In the genomic region with DNA sequence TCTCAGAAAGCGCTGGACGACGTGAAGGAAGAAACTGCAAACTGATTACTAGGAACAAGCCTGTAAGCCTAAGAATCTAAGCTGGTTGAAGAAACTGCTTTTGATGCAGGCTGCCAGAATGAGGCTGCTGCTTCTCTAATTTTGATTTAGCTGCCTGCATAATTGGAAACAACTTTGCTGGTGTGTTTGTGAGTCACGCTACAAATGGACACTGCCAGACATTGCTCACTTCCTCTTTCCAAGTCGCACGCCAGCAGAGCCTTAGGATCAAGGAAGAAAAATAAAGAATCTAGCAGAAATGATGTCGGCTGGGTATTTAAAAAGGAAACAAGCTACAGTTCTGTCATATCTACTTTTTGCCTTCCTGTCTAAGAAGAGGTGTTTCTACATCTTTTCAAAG, we compare ENCODE assay signal across 14 mouse cellular contexts.
DNase-seq lines count a peak whose midpoint lies in the region; TF ChIP-seq lines count a peak whose summit lies in the region.
"Had no signal": no experiment of that assay in that cellular context is flagged by ENCODE, and none has a peak within 500 bp of the region (broad histone marks: within the 10 kb centered on the region; RNA-seq: fewer than 3 reads in every experiment).

No protein-coding gene starts in this region.

- DNase-seq in gastrocnemius, adult 18-20 months (ENCODE audit: low spot score) = peak; percentile 0
- no peak for DNase-seq in gastrocnemius, postnatal 36 days
- DNase-seq in left cerebral cortex, postnatal 25 days (ENCODE audit: low spot score in 2 of 2) = peak; percentile 4 to 66
- no peak for DNase-seq in left cerebral cortex, adult 2 months (ENCODE audit: extremely low spot score in 1 of 2, low spot score in 2 of 2)
- DNase-seq in 416B (ENCODE audit: low read depth) = peak; percentile 0
- DNase-seq in brain, adult 2 months (ENCODE audit: low read depth, low spot score) = peak; percentile 51
- DNase-seq in layer of hippocampus, postnatal 14 days (ENCODE audit: low spot score in 2 of 2) = no peak
- no peak for DNase-seq in hindbrain, embryonic 10.5 days (ENCODE audit: low spot score)
- DNase-seq: cerebellum, adult 11-12 months; kidney, postnatal 25 days; midbrain, embryonic 14.5 days had no signal

- no peaks in the 10 kb centered on the region for H3K9me3 ChIP-seq in hindbrain, embryonic 10.5 days
- H3K9me3 ChIP-seq: limb, embryonic 10.5 days; neural tube, embryonic 12.5 days had no signal

- no peak overlapping the region for H3K27ac ChIP-seq in left cerebral cortex, adult 2 months
- H3K27ac ChIP-seq in hindbrain, embryonic 10.5 days = no peak overlapping the region
- H3K27ac ChIP-seq: heart, adult 2 months; limb, embryonic 10.5 days; neural tube, embryonic 12.5 days had no signal

- no peak overlapping the region for H3K4me3 ChIP-seq in left cerebral cortex, adult 2 months
- no peak overlapping the region for H3K4me3 ChIP-seq in hindbrain, embryonic 10.5 days
- H3K4me3 ChIP-seq: heart, adult 2 months; limb, embryonic 10.5 days; neural tube, embryonic 12.5 days had no signal

- H3K27me3 ChIP-seq in hindbrain, embryonic 10.5 days (ENCODE audit: insufficient read depth, poor library complexity, severe bottlenecking) = no peaks in the 10 kb centered on the region
- H3K27me3 ChIP-seq: neural tube, embryonic 12.5 days had no signal

- intact Hi-C loops in gastrocnemius, postnatal 36 days (cut with DNase I) = no loop called here
- intact Hi-C loops in left cerebral cortex, postnatal 25 days (cut with DNase I) = no loop called here
- intact Hi-C loops in left cerebral cortex, adult 2 months (cut with DNase I) = no loop called here

- H3K4me1 ChIP-seq in hindbrain, embryonic 10.5 days (replicated peaks) = no peaks in the 10 kb centered on the region
- H3K4me1 ChIP-seq: limb, embryonic 10.5 days; neural tube, embryonic 12.5 days had no signal

- 85% methylated on average over 7 of the region's 7 CpGs for WGBS in hindbrain, embryonic 10.5 days

- no peaks in the 10 kb centered on the region for H3K36me3 ChIP-seq in hindbrain, embryonic 10.5 days
- H3K36me3 ChIP-seq: limb, embryonic 10.5 days; neural tube, embryonic 12.5 days had no signal

- no peak for TF ChIP-seq CTCF in left cerebral cortex, adult 2 months (IDR thresholded peaks at IDR 0.05)

Comparison
In these comparisons a context has a peak if more than half of its experiments do, and no peak if none do; other contexts are left out.
1. DNase-seq: peak in gastrocnemius, adult 18-20 months (single experiment), left cerebral cortex, postnatal 25 days (2 of 2), 416B (single experiment) and brain, adult 2 months (single experiment); none in gastrocnemius, postnatal 36 days (0 of 2), left cerebral cortex, adult 2 months (0 of 2), layer of hippocampus, postnatal 14 days (0 of 2) and hindbrain, embryonic 10.5 days (single experiment).